Mouse (Mus musculus): ENCODE data around the gene Cd164. TPM values are rescaled to one million over a fixed set of nuclear protein-coding genes. Genes with fewer than 3 reads are reported as not detected.
A peak's percentile ranks its signal among the peaks of the same experiment; 100 is the strongest.

The Cd164 gene
- polyA plus RNA-seq, 1 experiment from 2014 or later: 259 TPM

DNA sequence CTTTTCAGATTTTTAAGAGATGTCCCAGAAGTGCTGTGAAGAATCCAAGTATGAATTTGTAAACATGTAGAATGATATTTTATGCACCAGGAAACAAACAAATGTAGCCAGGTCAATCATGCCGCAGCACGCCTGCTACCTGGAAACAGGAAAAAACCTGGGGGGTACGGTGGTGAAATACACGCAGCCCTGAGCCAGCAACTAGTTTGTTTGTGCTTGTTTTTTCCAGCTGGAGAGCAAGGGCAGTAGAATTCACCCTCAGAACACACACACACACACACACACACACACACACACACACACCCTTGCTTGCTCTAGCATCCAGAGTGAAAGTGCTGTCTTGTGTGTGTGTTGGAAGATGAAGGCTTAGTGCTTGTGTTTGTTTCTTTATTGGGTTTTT lies 28.1 kb upstream of the Cd164 start:
- DNase-seq (ENCODE audit: low spot score): no peak

DNA sequence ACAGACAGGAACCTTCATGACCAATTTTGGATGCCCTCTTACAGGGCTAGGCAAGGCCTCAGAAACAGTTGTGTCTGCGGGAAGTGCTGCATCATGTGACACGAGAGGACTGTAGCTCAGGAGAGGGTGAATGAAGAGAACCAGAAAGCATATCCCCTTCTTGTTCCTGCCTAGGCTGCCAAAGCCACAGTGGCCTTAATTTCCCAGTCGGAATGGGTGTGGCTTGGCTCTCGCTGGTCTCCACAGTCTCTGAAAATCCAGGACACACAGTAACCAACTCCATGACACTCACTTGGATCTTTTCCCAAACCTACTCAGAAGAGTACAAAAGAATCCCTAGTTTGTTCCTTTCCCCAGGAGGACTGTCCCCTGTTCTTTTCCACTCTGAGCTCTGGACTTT lies 18.3 kb upstream of the Cd164 start:
- DNase-seq (ENCODE audit: low spot score): no peak

DNA sequence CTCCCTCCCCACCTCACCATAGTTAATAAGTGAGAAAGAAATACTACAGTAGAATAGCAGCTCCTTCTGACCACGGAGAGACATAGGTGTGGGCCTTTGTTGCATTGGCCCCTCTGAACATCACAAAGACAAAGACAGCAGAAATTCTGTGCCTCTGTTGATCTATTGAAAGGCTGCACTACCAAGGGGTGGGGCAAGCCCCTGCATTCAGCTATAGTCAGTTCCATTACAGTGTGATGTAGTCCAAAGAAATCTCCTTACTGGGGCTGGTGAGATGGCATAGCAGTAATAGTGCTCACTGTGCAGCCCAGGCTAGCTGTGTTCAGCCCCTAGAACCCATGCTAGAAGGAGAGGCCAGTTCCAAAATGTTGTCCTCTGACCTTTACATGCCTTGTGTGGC lies 14.2 kb upstream of the Cd164 start:
- no peak for DNase-seq (ENCODE audit: low spot score)

GRCm38 (mm10) chr10:41505446-41505845 lies 13.8 kb upstream of the Cd164 start:
- DNase-seq (ENCODE audit: low spot score): peak; percentile 84

GRCm38 (mm10) chr10:41509160-41509559 lies 10.1 kb upstream of the Cd164 start:
- DNase-seq (ENCODE audit: low spot score): no peak

- DNase-seq (ENCODE audit: low spot score): no peak
Measured at GRCm38 (mm10) chr10:41514301-41514700, 4.9 kb upstream of the Cd164 start.

DNA sequence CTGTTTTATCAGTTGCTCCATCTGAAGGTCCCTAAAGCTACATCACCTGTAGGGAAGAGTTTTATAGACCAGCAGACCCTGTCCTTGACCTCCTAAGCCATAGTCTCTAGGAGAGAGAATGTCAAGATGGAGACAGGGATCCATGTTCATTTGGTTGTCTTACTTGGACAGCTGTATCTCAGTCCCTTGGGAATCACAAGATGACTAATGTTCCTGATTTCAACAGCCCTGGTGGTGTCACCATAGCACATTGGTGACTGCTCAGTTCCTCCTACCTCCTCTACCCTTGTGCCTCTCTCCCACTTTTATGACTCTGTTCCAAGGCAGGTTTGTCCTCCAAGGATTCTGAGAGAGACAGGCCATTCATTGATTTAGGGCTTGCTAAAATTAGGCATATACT lies 4.3 kb upstream of the Cd164 start:
- DNase-seq (ENCODE audit: low spot score): no peak

DNA sequence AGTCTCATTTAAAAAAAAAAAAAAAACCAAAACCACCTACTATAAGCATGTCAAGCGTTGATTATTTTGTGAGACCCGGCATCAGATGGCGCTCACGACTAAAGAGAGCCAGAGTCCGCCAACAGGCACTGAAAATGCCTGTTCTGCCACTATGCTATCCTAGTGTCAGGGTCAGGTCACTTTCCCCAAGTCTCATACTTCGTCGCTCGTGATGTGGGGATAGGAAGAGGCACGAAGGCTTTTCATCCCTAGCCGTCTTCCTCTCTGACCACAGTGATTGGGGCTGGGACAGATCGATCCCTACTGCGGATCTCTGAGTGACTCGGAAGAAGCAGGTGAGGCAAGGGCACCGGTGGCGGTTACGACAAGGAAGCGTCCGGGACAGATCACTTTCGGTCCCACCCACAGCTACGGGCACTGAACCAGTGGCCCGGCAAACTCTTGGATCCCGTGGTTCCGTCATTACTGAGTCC lies 670 bp upstream of the Cd164 start:
- peak; percentile 92 for DNase-seq (ENCODE audit: low spot score)

- DNase-seq (ENCODE audit: low spot score): peak; percentile 68
Measured at GRCm38 (mm10) chr10:41519640-41520409, 611 bp downstream of the Cd164 start.

GRCm38 (mm10) chr10:41520410-41520673 lies 1.1 kb downstream of the Cd164 start:
- no peak for DNase-seq (ENCODE audit: low spot score)

DNA sequence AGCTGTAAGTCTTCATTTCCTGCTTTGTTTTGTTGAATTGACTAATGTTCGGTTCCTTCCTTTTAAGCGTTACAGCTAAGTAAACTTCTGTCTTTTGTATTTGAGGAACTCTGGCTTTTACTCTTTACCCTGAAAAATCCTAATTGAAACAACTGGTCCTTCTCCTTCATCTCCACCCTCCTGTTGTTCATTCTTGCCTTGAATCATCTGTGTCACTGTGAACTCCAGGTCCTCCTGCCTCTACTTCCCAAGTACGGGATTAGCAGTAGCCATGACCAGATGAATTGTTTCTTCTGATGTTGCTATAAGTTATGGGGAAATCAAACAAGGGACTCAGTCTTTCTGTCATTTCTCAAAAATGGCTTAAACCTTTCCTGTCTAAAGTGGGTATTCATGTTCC lies 4.2 kb downstream of the Cd164 start:
- DNase-seq (ENCODE audit: low spot score): no peak

DNA sequence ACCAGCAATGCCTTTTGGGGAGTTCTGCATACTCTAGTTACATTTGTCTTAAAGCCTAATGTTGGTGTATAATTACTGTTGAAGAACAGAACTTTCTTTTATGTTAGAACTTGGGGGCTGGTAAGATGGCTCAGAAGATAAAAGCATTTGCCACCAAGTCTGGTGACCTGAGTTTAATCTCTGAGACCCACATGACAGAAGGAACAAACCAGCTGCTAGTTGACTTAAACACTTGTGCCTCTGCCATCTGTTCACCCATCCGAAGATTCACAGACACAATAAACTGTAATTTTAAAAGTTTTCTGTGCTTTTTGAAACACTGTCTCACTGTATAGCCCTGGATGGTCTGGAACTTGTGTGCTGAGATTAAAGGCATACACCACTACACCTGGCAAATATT lies 6.5 kb downstream of the Cd164 start:
- DNase-seq (ENCODE audit: low spot score): peak; percentile 39

GRCm38 (mm10) chr10:41529972-41530371 lies 10.8 kb downstream of the Cd164 start:
- peak; percentile 33 for DNase-seq (ENCODE audit: low spot score)

- DNase-seq (ENCODE audit: low spot score): no peak
Measured at GRCm38 (mm10) chr10:41535991-41536390, 16.8 kb downstream of the Cd164 start.

DNA sequence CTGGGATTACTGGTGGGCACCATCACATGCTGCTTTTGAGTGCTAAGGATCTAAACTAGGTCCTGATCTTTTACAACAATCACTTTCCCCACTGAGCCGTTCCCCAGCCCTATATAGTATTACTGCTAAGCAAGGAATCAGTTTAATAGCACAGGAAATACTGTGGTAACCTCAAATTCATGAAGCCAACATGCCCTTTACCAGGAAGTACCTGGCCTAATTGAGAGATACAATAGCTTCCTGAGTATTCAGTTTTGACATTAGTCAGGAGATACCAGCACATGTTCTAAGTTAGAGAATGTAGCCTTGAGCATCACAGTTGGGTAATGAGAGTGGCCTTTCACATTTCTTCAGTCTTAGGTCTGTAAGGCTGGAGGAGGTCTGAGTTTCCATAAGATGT lies 17.5 kb downstream of the Cd164 start:
- no peak for DNase-seq (ENCODE audit: low spot score)

- DNase-seq (ENCODE audit: low spot score): no peak
Measured at GRCm38 (mm10) chr10:41537226-41537982, 18.2 kb downstream of the Cd164 start.

DNA sequence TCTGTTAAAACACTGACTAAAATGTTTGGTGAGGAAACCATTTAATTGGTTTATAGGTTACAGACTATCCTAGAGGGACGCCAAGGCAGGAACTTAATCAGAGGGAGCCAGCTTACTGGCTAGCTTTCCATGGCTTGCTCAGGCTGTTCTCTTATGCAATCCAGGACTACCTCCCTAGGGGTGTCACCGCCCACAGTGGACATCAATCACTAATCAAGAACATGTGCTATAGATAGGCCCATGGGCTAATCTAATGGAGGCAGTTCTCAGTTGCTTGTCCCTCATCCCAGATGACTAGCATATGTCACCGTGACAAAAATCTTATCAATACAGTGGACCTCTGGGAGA lies 18.7 kb downstream of the Cd164 start:
- DNase-seq (ENCODE audit: low spot score): no peak

- DNase-seq (ENCODE audit: low spot score): no peak
Measured at GRCm38 (mm10) chr10:41538986-41539385, 19.8 kb downstream of the Cd164 start.

DNA sequence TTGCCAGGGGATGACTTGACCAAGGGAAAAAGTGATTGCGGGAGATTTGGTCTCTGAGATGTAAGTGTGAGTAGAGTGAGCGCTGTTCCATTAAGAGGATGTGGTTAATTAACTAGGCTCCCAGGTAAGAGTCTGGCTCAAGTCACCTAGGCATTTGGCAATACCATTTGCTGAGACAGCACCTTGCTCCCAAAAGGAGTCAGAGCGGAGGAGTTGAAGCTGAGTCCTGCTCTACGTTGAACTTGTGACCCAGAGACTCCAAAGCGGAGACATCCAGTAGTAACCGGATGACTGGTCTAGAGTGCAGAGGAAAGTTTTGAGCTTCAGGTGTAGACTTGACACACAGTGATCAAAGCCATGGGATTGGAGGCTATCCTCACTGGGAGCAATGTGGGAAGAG lies 22.8 kb downstream of the Cd164 start:
- no peak for DNase-seq (ENCODE audit: low spot score)

GRCm38 (mm10) chr10:41543439-41543838 lies 24.2 kb downstream of the Cd164 start:
- no peak for DNase-seq (ENCODE audit: low spot score)

DNA sequence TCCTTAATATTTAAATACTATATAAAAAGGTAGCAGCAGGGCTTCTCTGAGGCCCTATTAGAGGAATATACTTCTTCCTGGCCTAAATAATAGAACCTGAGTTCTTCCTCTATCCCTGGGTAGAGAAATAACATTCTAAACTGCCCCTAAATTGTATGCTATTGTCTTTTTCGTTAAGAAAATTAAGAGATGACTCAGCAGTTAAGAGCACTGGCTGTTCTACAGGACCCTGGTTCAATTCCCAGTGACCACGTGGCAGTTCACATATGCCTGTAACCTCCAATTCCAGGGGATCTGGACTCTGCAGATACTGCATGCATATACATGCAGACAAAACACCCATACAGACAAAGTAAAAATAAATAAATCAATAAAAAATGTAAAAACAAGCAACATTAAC lies 24.6 kb downstream of the Cd164 start:
- no peak for DNase-seq (ENCODE audit: low spot score)

- DNase-seq (ENCODE audit: low spot score): peak; percentile 47
Measured at GRCm38 (mm10) chr10:41544481-41545190, 25.4 kb downstream of the Cd164 start.

All from thymus, postnatal 0 days (tissue).